Mouse (Mus musculus) ES-E14 (cell line): ENCODE measurements at regions not wholly inside any gene's neighbourhood (a gene's known extent, or its start where the extent isn't known, plus 50 kb on each side); places are given as distances from the start of the nearest gene placed in this dataset.

Source experiments
- DNase-seq: peaks from one replicate; pipeline ENCODE4 v3.0.0-alpha.2; 2013; ENCODE audit warnings: low read depth, low spot score
- H3K27ac ChIP-seq: 2 replicates; pipeline ENCODE4 v1.5.1; 2012; ENCODE audit warnings: low read depth, mild to moderate bottlenecking, low read length, moderate library complexity, mixed read lengths; ENCODE audit not compliant: poor library complexity, insufficient read depth, severe bottlenecking
- H3K36me3 ChIP-seq: 2 replicates; pipeline ENCODE4 v1.6.1; 2012; ENCODE audit warnings: mild to moderate bottlenecking, low read length, moderate library complexity, mixed read lengths; ENCODE audit not compliant: control insufficient read depth, poor library complexity, insufficient read depth, severe bottlenecking
- H3K4me1 ChIP-seq, 2 experiments: fragments of 150-350 bp in 1 of 2; sonication (generic) in 1 of 2; 2 replicates each; pipeline ENCODE4 v1.6.1; 2012; ENCODE audit warnings: low read length in 2 of 2, mild to moderate bottlenecking in 1 of 2, mixed read lengths in 1 of 2; ENCODE audit not compliant: control insufficient read depth in 2 of 2, insufficient read depth in 2 of 2, poor library complexity in 1 of 2
- H3K4me3 ChIP-seq, 2 experiments: fragments of 150-350 bp in 1 of 2; sonication (generic) in 1 of 2; 2 replicates each; pipeline ENCODE4 v1.5.1; 2012; ENCODE audit warnings: low read length in 2 of 2, low read depth in 1 of 2, mild to moderate bottlenecking in 1 of 2, mixed read lengths in 1 of 2; ENCODE audit not compliant: insufficient read depth in 1 of 2, poor library complexity in 1 of 2, severe bottlenecking in 1 of 2
- H3K9ac ChIP-seq: 2 replicates; pipeline ENCODE4 v1.6.1; 2012; ENCODE audit warnings: low read depth, mild to moderate bottlenecking, low read length, mixed read lengths; ENCODE audit not compliant: poor library complexity, insufficient read depth, severe bottlenecking
- H3K9me3 ChIP-seq: fragments of 150-350 bp; sonication (generic); 2 replicates; pipeline ENCODE4 v1.6.1; 2012; ENCODE audit warnings: low read depth, mild to moderate bottlenecking, low read length; ENCODE audit not compliant: control insufficient read depth, insufficient read depth
- CHD2 ChIP-seq: IDR thresholded peaks from 2 replicates; pipeline ENCODE4 v1.6.1; 2014; ENCODE audit warnings: mild to moderate bottlenecking, low read depth, low read length, inconsistent platforms
- HCFC1 ChIP-seq: IDR thresholded peaks from 2 replicates; pipeline ENCODE4 v1.6.1; 2012; ENCODE audit warnings: low read length, inconsistent platforms, borderline replicate concordance; ENCODE audit not compliant: insufficient read depth
- MAFK ChIP-seq: IDR thresholded peaks from 2 replicates; pipeline ENCODE4 v1.6.1; 2014; ENCODE audit warnings: mild to moderate bottlenecking, low read depth, low read length, inconsistent platforms; ENCODE audit not compliant: insufficient read depth
- ZC3H11A ChIP-seq: IDR thresholded peaks from 2 replicates; pipeline ENCODE4 v1.6.1; 2012; ENCODE audit warnings: low read depth, mild to moderate bottlenecking, inconsistent platforms, low read length, borderline replicate concordance
- ZNF384 ChIP-seq: IDR thresholded peaks from 2 replicates; pipeline ENCODE4 v1.6.1; 2012; ENCODE audit warnings: low read depth, low read length, inconsistent platforms
- in situ Hi-C, 2 experiments: fragments of 600-800 bp; cut with MboI; formaldehyde crosslinking; loops; one replicate each; pipeline ENCODE4 v1.15.1; 2025; ENCODE audit warnings: low sequenced_read_pairs in 2 of 2, inconsistent platforms in 1 of 2; ENCODE audit not compliant: unreplicated experiment in 2 of 2

GRCm38 (mm10) chr13:94619511-94619910 lies 169.2 kb upstream of the Tbca start:
- Histone ChIP-seq H3K4me3 (no peak overlapping the region), H3K36me3 (no peaks in the 10 kb centered on the region), H3K4me1 (peaks cover 0 to 2% of the 10 kb centered on the region in 2 experiments; a peak in 1 of 4 replicates), H3K27ac (no peak overlapping the region), H3K9me3 (no peaks in the 10 kb centered on the region), H3K9ac (no peak overlapping the region)
- DNase-seq, result no peak
- TF ChIP-seq CHD2 (no peak), ZNF384 (no peak), MAFK (no peak), ZC3H11A (no peak), HCFC1 (no peak)
- in situ Hi-C loops, result no loop called here

GRCm38 (mm10) chr13:94630055-94630454 lies 158.7 kb upstream of the Tbca start:
- TF ChIP-seq MAFK (no peak), CHD2 (no peak), HCFC1 (no peak), ZNF384 (no peak), ZC3H11A (no peak)
- Histone ChIP-seq H3K9me3 (no peaks in the 10 kb centered on the region), H3K9ac (no peak overlapping the region), H3K36me3 (no peaks in the 10 kb centered on the region), H3K4me1 (peaks cover 0 to 2% of the 10 kb centered on the region in 2 experiments; a peak in 1 of 4 replicates), H3K4me3 (no peak overlapping the region), H3K27ac (no peak overlapping the region)
- DNase-seq, result no peak
- in situ Hi-C loops, result no loop called here

DNA sequence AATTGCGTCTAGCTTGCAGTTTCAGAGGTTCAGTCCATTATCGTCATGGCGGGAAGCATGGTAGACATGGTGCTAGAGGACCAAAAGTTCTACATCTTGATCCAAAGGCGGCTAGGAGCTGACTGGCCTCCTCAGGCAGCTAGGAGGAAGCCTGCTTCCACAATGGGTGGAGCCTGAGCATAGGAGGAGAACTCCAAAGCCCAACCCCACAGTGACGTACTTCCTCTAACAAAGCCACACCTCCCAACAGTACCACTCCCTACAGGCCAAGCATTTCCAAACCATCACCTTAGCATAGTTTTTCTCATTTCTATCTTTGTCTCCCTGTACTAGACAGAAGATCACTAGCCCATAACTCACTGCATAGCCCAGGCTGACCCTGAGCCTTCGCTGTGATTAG lies 158.0 kb upstream of the Tbca start:
- DNase-seq, result no peak
- in situ Hi-C loops, result no loop called here
- Histone ChIP-seq H3K4me3 (no peak overlapping the region), H3K9me3 (no peaks in the 10 kb centered on the region), H3K36me3 (no peaks in the 10 kb centered on the region), H3K4me1 (peaks cover 0 to 2% of the 10 kb centered on the region in 2 experiments; a peak in 1 of 4 replicates), H3K9ac (no peak overlapping the region), H3K27ac (no peak overlapping the region)
- TF ChIP-seq HCFC1, result no peak

DNA sequence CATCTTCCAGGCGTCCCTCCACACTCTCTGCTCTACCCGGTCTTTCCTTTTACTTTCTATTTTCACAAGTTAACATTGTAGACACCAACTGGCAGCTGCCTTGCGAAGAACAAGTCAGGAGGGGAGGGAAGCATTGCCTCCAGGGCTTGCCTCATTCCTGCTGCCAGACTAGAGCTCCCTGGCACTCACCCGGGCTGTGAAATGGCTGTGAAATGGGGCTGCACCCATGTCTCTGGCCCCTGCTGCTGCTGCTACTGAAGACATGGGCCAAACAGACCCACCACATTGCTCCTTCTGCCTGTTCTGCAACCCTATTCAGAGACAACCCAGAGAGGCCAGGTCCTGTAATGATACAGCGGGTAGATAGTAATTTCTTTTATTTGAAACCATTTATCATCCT lies 156.0 kb upstream of the Tbca start:
- Histone ChIP-seq H3K27ac (no peak overlapping the region), H3K4me3 (no peak overlapping the region), H3K9me3 (no peaks in the 10 kb centered on the region), H3K4me1 (peaks cover 0 to 2% of the 10 kb centered on the region in 2 experiments; a peak in 1 of 4 replicates), H3K9ac (no peak overlapping the region), H3K36me3 (no peaks in the 10 kb centered on the region)
- TF ChIP-seq ZNF384 (no peak), MAFK (no peak), HCFC1 (no peak), ZC3H11A (no peak), CHD2 (no peak)
- in situ Hi-C loops, result no loop called here
- DNase-seq, result no peak

- no peak overlapping the region for H3K4me3 ChIP-seq
- DNase-seq, result no peak
- TF ChIP-seq CHD2, result no peak
- no peak for TF ChIP-seq MAFK
- no peak for TF ChIP-seq ZC3H11A
- TF ChIP-seq HCFC1, result no peak
- no peak for TF ChIP-seq ZNF384
- H3K36me3 ChIP-seq, result no peaks in the 10 kb centered on the region
- H3K9ac ChIP-seq, result no peak overlapping the region
- peaks cover 0 to 7% of the 10 kb centered on the region in 2 experiments; a peak in 1 of 4 replicates for H3K4me1 ChIP-seq
- in situ Hi-C loops, result no loop called here
- no peaks in the 10 kb centered on the region for H3K9me3 ChIP-seq
- H3K27ac ChIP-seq, result no peak overlapping the region
Observed at GRCm38 (mm10) chr13:94640336-94640735, 148.4 kb upstream of the Tbca start.
